Mouse (Mus musculus) intestine, postnatal 0 days (tissue): ENCODE measurements around the gene Dao. TPM values are rescaled to one million over a fixed set of nuclear protein-coding genes. Genes with fewer than 3 reads are reported as not detected.

ENCODE experiments used
- ATAC-seq: fragments of 200-750 bp; cut with Nextera tagmentation; 2 replicates; pipeline ENCODE4 v1.8.0; 2017; ENCODE audit warnings: mild to moderate bottlenecking, moderate TSS enrichment, moderate library complexity
- H3K27ac ChIP-seq: fragments of 300-500 bp; sonication (generic); 2 replicates; pipeline ENCODE4 v1.5.1; 2014; ENCODE audit warnings: mild to moderate bottlenecking, low read depth, low read length, moderate library complexity
- H3K27me3 ChIP-seq: fragments of 300-500 bp; sonication (generic); replicated peaks from 2 replicates; pipeline ENCODE4 v1.6.1; 2014; ENCODE audit warnings: low read length, mixed read lengths; ENCODE audit not compliant: control insufficient read depth, insufficient read depth
- H3K36me3 ChIP-seq: fragments of 300-500 bp; sonication (generic); 2 replicates; pipeline ENCODE4 v1.6.1; 2014; ENCODE audit warnings: mild to moderate bottlenecking, moderate library complexity; ENCODE audit not compliant: control insufficient read depth, insufficient read depth
- H3K4me1 ChIP-seq: fragments of 300-500 bp; sonication (generic); replicated peaks from 2 replicates; pipeline ENCODE4 v1.6.1; 2014; ENCODE audit warnings: antibody characterized with exemption, low read length, mixed read lengths; ENCODE audit not compliant: control insufficient read depth, insufficient read depth
- H3K4me2 ChIP-seq: fragments of 300-500 bp; sonication (generic); replicated peaks from 2 replicates; pipeline ENCODE4 v1.6.1; 2014; ENCODE audit warnings: low read depth, mild to moderate bottlenecking, moderate library complexity
- H3K4me3 ChIP-seq: fragments of 300-500 bp; sonication (generic); 2 replicates; pipeline ENCODE4 v1.5.1; 2014; ENCODE audit warnings: low read depth, low read length
- H3K9ac ChIP-seq: fragments of 300-500 bp; sonication (generic); 2 replicates; pipeline ENCODE4 v1.6.1; 2014; ENCODE audit warnings: mild to moderate bottlenecking, low read depth, low read length
- H3K9me3 ChIP-seq: fragments of 300-500 bp; sonication (generic); 2 replicates; pipeline ENCODE4 v1.6.1; 2016; ENCODE audit warnings: mixed run types; ENCODE audit not compliant: control insufficient read depth
- CTCF ChIP-seq: sonication (generic); IDR thresholded peaks from 2 replicates; pipeline ENCODE4 v1.5.1; 2016; ENCODE audit warnings: low read depth, mild to moderate bottlenecking, control low read depth, antibody characterized with exemption, moderate library complexity
- WGBS: fragments of 180-500 bp; shearing (Covaris S2); extraction: QIAGEN DNeasy Blood & Tissue Kit; methylation state at CpG from one replicate; pipeline ENCODE4 v1.1.7; 2014; 5-methylcytosine and 5-hydroxymethylcytosine counted together
- polyA plus RNA-seq: library from polyadenylated mRNA; unstranded; fragments of >200 nt; fragmentation: Nextera tagmentation; extraction: Ambion mirVana; gene quantifications from 2 replicates; pipeline ENCODE4 v1.2.1, GENCODE M21; 2015

The Dao gene
- polyA plus RNA-seq, 1 experiment from 2014 or later: 18.2 TPM

DNA sequence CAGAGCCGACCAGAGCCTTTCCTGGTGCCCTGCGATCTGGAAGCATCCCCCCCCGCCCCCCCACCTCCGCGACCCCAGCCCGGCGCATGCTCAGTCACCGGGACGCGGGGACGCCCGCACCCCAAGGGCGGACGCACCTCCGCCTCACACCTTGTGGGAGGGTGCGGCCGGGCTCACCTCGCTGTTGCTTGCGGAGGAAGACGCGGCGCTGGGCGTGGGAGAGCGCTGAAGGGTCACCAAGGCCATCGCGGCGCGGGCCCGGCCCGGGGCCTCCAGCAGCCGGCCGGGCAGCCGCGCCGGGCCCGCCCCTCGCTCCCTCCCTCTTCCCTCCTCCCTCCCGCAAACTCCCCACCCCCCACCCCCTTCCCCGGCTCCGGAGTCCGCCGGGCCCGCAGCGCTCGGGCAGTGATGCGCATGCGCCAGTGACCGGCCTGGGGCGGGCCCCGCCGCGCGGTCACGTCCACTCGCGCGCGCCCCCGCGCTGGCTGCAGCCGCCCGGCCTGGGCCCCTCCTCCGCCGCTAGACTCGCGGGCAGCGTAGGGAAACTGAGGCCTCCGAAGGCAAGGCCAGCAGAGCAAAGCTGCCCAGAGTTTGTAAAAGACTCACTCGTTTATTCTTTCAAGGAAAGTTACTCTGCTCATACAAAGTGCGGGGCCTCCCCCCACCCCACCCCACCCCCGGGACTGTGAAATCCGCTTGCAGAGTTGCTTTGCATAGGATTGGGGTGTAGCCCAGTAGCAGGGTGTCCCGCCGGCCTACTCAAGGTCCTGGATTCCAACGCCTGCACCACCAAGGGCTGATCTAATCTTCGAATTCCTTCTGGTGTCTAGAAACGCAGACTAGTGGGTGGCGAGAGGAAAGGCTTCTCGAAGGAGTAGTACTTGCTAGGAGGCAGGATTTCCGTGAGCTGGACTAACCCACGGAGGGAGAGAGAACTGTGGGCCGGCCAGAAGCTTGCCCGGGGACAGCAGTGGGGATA lies 9.7 kb upstream of the Dao start, which contains the start of gene Ssh1:
Gene Ssh1 (minus strand): TSS at position 408 of the 979 bp plus-strand sequence.
- peak within 1 kb of the TSS; percentile 91 for H3K4me2 ChIP-seq
- peak; percentile 91 for ATAC-seq

DNA sequence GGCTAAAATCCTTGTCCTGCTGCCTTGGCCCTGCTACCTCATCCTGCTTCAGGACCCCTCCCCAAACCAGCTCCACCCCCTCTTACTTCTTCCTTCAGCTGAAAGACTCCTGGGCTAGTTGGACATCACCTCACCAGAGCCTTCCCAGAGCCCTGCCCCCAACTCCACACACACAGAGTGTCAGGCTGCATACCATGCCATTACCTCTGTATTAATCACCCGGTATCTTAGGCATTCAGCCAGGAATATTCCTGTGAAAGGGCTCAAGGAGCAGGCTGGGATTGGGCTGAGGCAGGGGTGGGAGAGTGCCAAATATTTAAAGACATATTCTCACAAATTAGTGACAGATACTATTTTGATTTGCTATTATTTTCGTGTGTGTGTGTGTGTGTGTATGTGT lies 7.0 kb upstream of the Dao start:
- no peak overlapping the region for H3K9ac ChIP-seq
- TF ChIP-seq CTCF: no peak
- no peaks in the 10 kb centered on the region for H3K27me3 ChIP-seq
- H3K9me3 ChIP-seq: no peaks in the 10 kb centered on the region
- no peak overlapping the region for H3K4me2 ChIP-seq
- H3K4me3 ChIP-seq: no peak overlapping the region
- no peaks in the 10 kb centered on the region for H3K4me1 ChIP-seq
- no peak overlapping the region for H3K27ac ChIP-seq
- 58% methylated on average over 2 of the region's 2 CpGs for WGBS
- no peak for ATAC-seq
- no peaks in the 10 kb centered on the region for H3K36me3 ChIP-seq

More for the DNA sequence above, 9.7 kb upstream of the Dao start, which contains the start of gene Ssh1:
- Histone ChIP-seq H3K27me3 (no peaks in the 10 kb centered on the region), H3K4me1 (no peaks in the 10 kb centered on the region), H3K9me3 (no peaks in the 10 kb centered on the region), H3K36me3 (0 out of 2 replicates have a peak, but pooled peaks cover 4% of the 10 kb centered on the region), H3K9ac (peak within 1 kb of the TSS; percentile 81), H3K4me3 (peak within 1 kb of the TSS; percentile 76), H3K27ac (peak within 1 kb of the TSS; percentile 88)
- no peak; the same call in 1 of the 2 replicates for TF ChIP-seq CTCF
- 1% methylated on average over 73 of the region's 83 CpGs for WGBS

DNA sequence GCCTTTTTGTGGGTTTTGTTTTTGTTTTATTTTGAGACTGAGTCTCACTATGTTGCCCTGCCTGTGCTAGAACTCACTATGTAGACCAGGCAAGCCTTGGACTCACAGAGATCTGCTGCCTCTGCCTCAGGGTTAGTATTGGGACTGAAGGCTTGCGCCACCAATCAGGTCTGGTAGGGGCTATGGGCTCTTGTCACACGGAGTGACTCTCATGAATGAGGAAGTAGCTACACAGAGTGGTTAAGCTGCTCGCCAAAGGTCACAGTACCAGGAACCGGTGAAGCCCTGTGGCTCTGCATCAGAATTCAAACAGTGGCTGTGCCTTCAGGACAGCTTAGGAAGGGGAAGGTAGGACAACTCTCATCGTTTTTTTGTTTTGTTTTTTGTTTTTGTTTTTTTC lies 4.1 kb upstream of the Dao start:
- Histone ChIP-seq H3K4me1 (0 out of 2 replicates have a peak, but pooled peaks cover 9% of the 10 kb centered on the region), H3K27ac (no peak overlapping the region), H3K9ac (no peak overlapping the region), H3K4me3 (no peak overlapping the region), H3K36me3 (no peaks in the 10 kb centered on the region), H3K27me3 (no peaks in the 10 kb centered on the region), H3K9me3 (no peaks in the 10 kb centered on the region), H3K4me2 (no peak overlapping the region)
- TF ChIP-seq CTCF: no peak
- WGBS: 28% methylated on average over 5 of the region's 5 CpGs
- ATAC-seq: peak; percentile 57

DNA sequence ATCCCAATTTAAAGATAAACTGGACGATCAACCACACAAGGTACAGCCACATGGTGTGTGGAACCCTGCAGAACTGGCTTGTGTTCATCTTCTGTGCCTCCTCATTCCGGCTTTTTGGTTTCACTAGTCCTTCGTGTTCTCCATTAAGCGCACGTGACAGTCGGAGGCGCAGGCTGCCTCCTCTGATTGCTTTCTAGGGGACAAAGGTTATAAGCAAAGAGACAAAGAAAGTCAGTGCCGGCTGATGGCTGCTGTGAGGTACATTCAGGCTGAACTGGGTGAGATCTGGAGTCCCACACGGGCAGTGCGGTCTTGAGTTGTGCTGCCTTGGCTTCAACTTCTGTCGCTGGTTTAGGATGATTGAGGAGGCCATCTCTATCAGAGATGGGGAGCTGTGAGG lies 1.1 kb downstream of the Dao start:
- Histone ChIP-seq H3K4me2 (peak overlapping the region; percentile 49), H3K36me3 (no peaks in the 10 kb centered on the region), H3K27ac (peak overlapping the region; percentile 55), H3K9me3 (no peaks in the 10 kb centered on the region), H3K4me3 (no peak overlapping the region), H3K27me3 (no peaks in the 10 kb centered on the region), H3K9ac (no peak overlapping the region), H3K4me1 (peaks cover 9% of the 10 kb centered on the region; the same call in 1 of the 2 replicates)
- 38% methylated on average over 11 of the region's 11 CpGs for WGBS
- TF ChIP-seq CTCF: no peak
- ATAC-seq: peak; percentile 73

DNA sequence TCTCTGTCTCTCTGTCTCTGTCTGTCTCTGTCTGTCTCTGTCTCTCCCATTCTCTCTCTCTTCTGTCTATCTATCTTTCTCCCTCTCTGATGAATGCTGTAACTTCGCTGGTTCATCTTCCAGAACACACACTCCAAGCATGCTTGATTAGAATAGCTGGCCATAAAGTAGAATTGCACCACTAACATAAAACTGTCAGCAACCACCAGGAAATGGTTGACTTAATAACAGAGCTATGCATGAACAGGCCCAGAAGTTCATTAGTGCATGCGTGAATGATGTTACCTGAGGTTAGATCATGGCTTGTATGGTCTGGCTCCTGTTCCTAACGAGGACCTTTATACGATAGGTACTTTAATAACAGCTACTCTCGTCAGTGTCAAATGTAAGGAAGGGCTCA lies 1.6 kb downstream of the Dao start:
- H3K9me3 ChIP-seq: no peaks in the 10 kb centered on the region
- H3K4me1 ChIP-seq: peaks cover 9% of the 10 kb centered on the region; the same call in 1 of the 2 replicates
- WGBS: 34% methylated on average over 5 of the region's 5 CpGs
- H3K9ac ChIP-seq: no peak overlapping the region
- peak; percentile 82 for ATAC-seq
- H3K36me3 ChIP-seq: no peaks in the 10 kb centered on the region
- TF ChIP-seq CTCF: no peak
- peak overlapping the region; percentile 55 for H3K27ac ChIP-seq
- peak overlapping the region; percentile 49 for H3K4me2 ChIP-seq
- H3K27me3 ChIP-seq: no peaks in the 10 kb centered on the region
- H3K4me3 ChIP-seq: no peak overlapping the region

DNA sequence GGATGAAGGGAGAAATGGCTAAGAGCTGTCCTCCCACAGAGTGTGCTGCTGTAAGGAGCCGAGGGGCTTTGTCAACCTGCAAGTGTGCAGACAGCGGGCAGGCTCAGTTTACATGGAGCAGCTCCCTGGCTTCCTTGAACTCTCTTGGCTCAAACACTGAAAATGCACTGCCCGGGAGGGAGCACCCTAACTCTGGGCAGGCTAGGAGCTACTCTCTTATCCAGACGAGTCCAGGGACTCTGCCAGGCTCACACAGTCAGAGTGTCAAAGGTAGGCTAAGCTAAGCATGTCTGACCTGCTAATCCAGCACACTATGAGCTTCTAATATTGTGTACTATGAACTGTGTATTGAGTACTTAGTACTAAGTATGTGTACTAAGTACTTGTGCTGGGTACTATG lies 3.5 kb downstream of the Dao start:
- WGBS: 71% methylated on average over 4 of the region's 4 CpGs
- peaks cover 9% of the 10 kb centered on the region; the same call in 1 of the 2 replicates for H3K4me1 ChIP-seq
- no peak overlapping the region for H3K27ac ChIP-seq
- H3K27me3 ChIP-seq: no peaks in the 10 kb centered on the region
- no peak for TF ChIP-seq CTCF
- ATAC-seq: no peak
- H3K9ac ChIP-seq: no peak overlapping the region
- H3K4me3 ChIP-seq: no peak overlapping the region
- no peaks in the 10 kb centered on the region for H3K9me3 ChIP-seq
- no peaks in the 10 kb centered on the region for H3K36me3 ChIP-seq
- H3K4me2 ChIP-seq: no peak overlapping the region
